In genomic region chr4:134306963-134307362, GRCm38 (mm10) we compare ENCODE assay signal across 12 mouse cellular contexts. TPM values are rescaled to one million over a fixed set of nuclear protein-coding genes. Genes with fewer than 3 reads are reported as not detected.
DNase-seq lines count a peak whose midpoint lies in the region; ATAC-seq and TF ChIP-seq lines count a peak whose summit lies in the region.
"Had no signal": no experiment of that assay in that cellular context is flagged by ENCODE, and none has a peak within 500 bp of the region (broad histone marks: within the 10 kb centered on the region; RNA-seq: fewer than 3 reads in every experiment).

No protein-coding gene starts in this region.

- peaks cover 14 to 27% of the 10 kb centered on the region in 2 experiments for H3K4me1 ChIP-seq in heart, embryonic 14.5 days (ENCODE audit: control insufficient read depth in 2 of 2, insufficient read depth in 2 of 2, low read length in 2 of 2)
- H3K4me1 ChIP-seq in lung, embryonic 15.5 days, result peaks cover 14% of the 10 kb centered on the region
- H3K4me1 ChIP-seq in intestine, postnatal 0 days (replicated peaks; ENCODE audit: control insufficient read depth, insufficient read depth, low read length), result 0 out of 2 replicates have a peak, but pooled peaks cover 5% of the 10 kb centered on the region
- peaks cover 19% of the 10 kb centered on the region for H3K4me1 ChIP-seq in olfactory bulb, adult 2 months (ENCODE audit: control insufficient read depth, insufficient read depth, low read length)

- ATAC-seq in heart, embryonic 14.5 days (ENCODE audit: insufficient number of reproducible peaks, insufficient read depth, low FRiP score, low read depth), result no peak
- no peak; the same call in 1 of the 2 replicates for ATAC-seq in lung, embryonic 15.5 days (ENCODE audit: borderline replicate concordance, extremely low read depth, low FRiP score, low TSS enrichment)
- ATAC-seq in intestine, postnatal 0 days, result no peak; the same call in 1 of the 2 replicates
- no peak for ATAC-seq in megakaryocyte progenitor cell, adult 5-6 weeks (replicated peaks; ENCODE audit: poor library complexity)

- H3K9ac ChIP-seq in heart, embryonic 14.5 days (ENCODE audit: low read length), result no peak overlapping the region
- no peak overlapping the region for H3K9ac ChIP-seq in lung, embryonic 15.5 days
- H3K9ac ChIP-seq in intestine, postnatal 0 days (ENCODE audit: low read depth, low read length), result no peak overlapping the region
- H3K9ac ChIP-seq: neural tube, embryonic 12.5 days had no signal

- no peak for DNase-seq in heart, adult 9 months (ENCODE audit: low spot score in 2 of 2)
- DNase-seq in lung, postnatal 4 days, result no peak
- DNase-seq: cerebellum, adult 11-12 months had no signal

- no peaks in the 10 kb centered on the region for H3K9me3 ChIP-seq in heart, embryonic 14.5 days (ENCODE audit: control insufficient read depth, low read length)
- H3K9me3 ChIP-seq in lung, embryonic 15.5 days, result no peaks in the 10 kb centered on the region
- no peaks in the 10 kb centered on the region for H3K9me3 ChIP-seq in intestine, postnatal 0 days (ENCODE audit: control insufficient read depth)
- H3K9me3 ChIP-seq: hindbrain, embryonic 10.5 days; neural tube, embryonic 12.5 days had no signal

- peak overlapping the region in 1 of 2 experiments; percentile 48; a peak in 1 of 4 replicates for H3K27ac ChIP-seq in heart, embryonic 14.5 days (replicated peaks in 1 of 2; ENCODE audit: control insufficient read depth in 1 of 2, insufficient read depth in 1 of 2, low read depth in 2 of 2, low read length in 2 of 2)
- H3K27ac ChIP-seq in lung, embryonic 15.5 days, result 0 out of 2 replicates have a peak overlapping the region, but pooled peaks have one; percentile 7
- H3K27ac ChIP-seq in intestine, postnatal 0 days (ENCODE audit: low read depth, low read length), result 0 out of 2 replicates have a peak overlapping the region, but pooled peaks have one; percentile 7
- H3K27ac ChIP-seq in olfactory bulb, adult 2 months (ENCODE audit: insufficient read depth, low read depth, low read length), result peak overlapping the region; percentile 86
- H3K27ac ChIP-seq: left cerebral cortex, adult 2 months; neural tube, embryonic 12.5 days had no signal

- 53% methylated on average over 2 of the region's 2 CpGs for WGBS in heart, embryonic 14.5 days
- 20% methylated on average over 2 of the region's 2 CpGs for WGBS in lung, embryonic 15.5 days
- 20% methylated on average over 2 of the region's 2 CpGs for WGBS in intestine, postnatal 0 days
- WGBS in olfactory bulb, adult 2 months, result 53% methylated on average over 2 of the region's 2 CpGs

- no peak for TF ChIP-seq CTCF in intestine, postnatal 0 days (IDR thresholded peaks at IDR 0.05; ENCODE audit: low read depth)
- TF ChIP-seq CTCF in olfactory bulb, adult 2 months (IDR thresholded peaks at IDR 0.05; ENCODE audit: insufficient read depth, low read depth, low read length), result no peak

- H3K27me3 ChIP-seq in heart, embryonic 14.5 days (ENCODE audit: control insufficient read depth, insufficient read depth, low read length), result no peaks in the 10 kb centered on the region
- no peaks in the 10 kb centered on the region for H3K27me3 ChIP-seq in lung, embryonic 15.5 days
- H3K27me3 ChIP-seq in intestine, postnatal 0 days (replicated peaks; ENCODE audit: control insufficient read depth, insufficient read depth, low read length), result no peaks in the 10 kb centered on the region
- H3K27me3 ChIP-seq: neural tube, embryonic 12.5 days had no signal

- no peak overlapping the region for H3K4me3 ChIP-seq in heart, embryonic 14.5 days (ENCODE audit: control insufficient read depth in 1 of 2, insufficient read depth in 1 of 2, low read depth in 1 of 2, low read length in 2 of 2)
- no peak overlapping the region for H3K4me3 ChIP-seq in lung, embryonic 15.5 days
- H3K4me3 ChIP-seq in intestine, postnatal 0 days (ENCODE audit: low read depth, low read length), result no peak overlapping the region
- H3K4me3 ChIP-seq in olfactory bulb, adult 2 months (ENCODE audit: insufficient read depth, low read depth, low read length), result no peak overlapping the region
- H3K4me3 ChIP-seq: hindbrain, embryonic 10.5 days; left cerebral cortex, adult 2 months; neural tube, embryonic 12.5 days had no signal

- peak overlapping the region; percentile 41 for H3K4me2 ChIP-seq in heart, embryonic 14.5 days (ENCODE audit: low read length)
- H3K4me2 ChIP-seq in lung, embryonic 15.5 days, result peak overlapping the region; percentile 29
- peak overlapping the region; percentile 52 for H3K4me2 ChIP-seq in intestine, postnatal 0 days (replicated peaks; ENCODE audit: low read depth)

- no peaks in the 10 kb centered on the region for H3K36me3 ChIP-seq in heart, embryonic 14.5 days (ENCODE audit: control insufficient read depth, insufficient read depth, low read length)
- H3K36me3 ChIP-seq in lung, embryonic 15.5 days, result no peaks in the 10 kb centered on the region
- H3K36me3 ChIP-seq in intestine, postnatal 0 days (ENCODE audit: control insufficient read depth, insufficient read depth), result no peaks in the 10 kb centered on the region
- H3K36me3 ChIP-seq: hindbrain, embryonic 10.5 days; neural tube, embryonic 12.5 days had no signal

- TF ChIP-seq POLR2A in olfactory bulb, adult 2 months (IDR thresholded peaks at IDR 0.05; ENCODE audit: insufficient read depth, low read depth, low read length), result no peak

RNA-seq across cellular contexts. Expression of gene Trim63, which starts 8.0 kb away (rescaled TPM):
- polyA plus RNA-seq in heart, embryonic 14.5 days (2014; fragmentation: Nextera tagmentation; extraction: Ambion mirVana), result 39.4 and 43.2 TPM in 2 replicates
- 3.3 and 4.3 TPM in 2 replicates for polyA plus RNA-seq in lung, embryonic 15.5 days (2015; fragmentation: Nextera tagmentation; extraction: Ambion mirVana)
- 1.4 and 1.7 TPM in 2 replicates for polyA plus RNA-seq in intestine, postnatal 0 days (2015; fragmentation: Nextera tagmentation; extraction: Ambion mirVana)
- polyA plus RNA-seq in olfactory bulb, adult 2 months (2012; ENCODE audit: insufficient read depth, insufficient read length, low replicate concordance, missing spikeins), result not detected in 2 replicates
- total RNA-seq in megakaryocyte progenitor cell, adult 5-6 weeks (2015), result not detected in 2 replicates
- not detected in 2 replicates for total RNA-seq in megakaryocyte progenitor cell, adult 5-6 weeks (2017)
- total RNA-seq: adrenal gland, postnatal 25 days had no signal

RNA-seq across cellular contexts. Expression of gene Pdik1l, which starts 19.3 kb away (rescaled TPM):
- 13.5 and 15.3 TPM in 2 replicates for polyA plus RNA-seq in heart, embryonic 14.5 days (2014; fragmentation: Nextera tagmentation; extraction: Ambion mirVana)
- polyA plus RNA-seq in lung, embryonic 15.5 days (2015; fragmentation: Nextera tagmentation; extraction: Ambion mirVana), result 21.0 and 23.2 TPM in 2 replicates
- 9.2 and 9.6 TPM in 2 replicates for polyA plus RNA-seq in intestine, postnatal 0 days (2015; fragmentation: Nextera tagmentation; extraction: Ambion mirVana)
- polyA plus RNA-seq in olfactory bulb, adult 2 months (2012; ENCODE audit: insufficient read depth, insufficient read length, low replicate concordance, missing spikeins), result not detected in 2 replicates
- 23.4 and 25.9 TPM in 2 replicates for total RNA-seq in megakaryocyte progenitor cell, adult 5-6 weeks (2015)
- 32.7 and 34.0 TPM in 2 replicates for total RNA-seq in megakaryocyte progenitor cell, adult 5-6 weeks (2017)

RNA-seq across cellular contexts. Expression of gene Slc30a2, which starts 36.0 kb away (rescaled TPM):
- 0.08 and 0.11 TPM in 2 replicates for polyA plus RNA-seq in heart, embryonic 14.5 days (2014; fragmentation: Nextera tagmentation; extraction: Ambion mirVana)
- polyA plus RNA-seq in lung, embryonic 15.5 days (2015; fragmentation: Nextera tagmentation; extraction: Ambion mirVana), result 0.26 and 0.43 TPM in 2 replicates
- 15.4 and 39.1 TPM in 2 replicates for polyA plus RNA-seq in intestine, postnatal 0 days (2015; fragmentation: Nextera tagmentation; extraction: Ambion mirVana)
- polyA plus RNA-seq in olfactory bulb, adult 2 months (2012; ENCODE audit: insufficient read depth, insufficient read length, low replicate concordance, missing spikeins), result not detected in 2 replicates
- total RNA-seq in megakaryocyte progenitor cell, adult 5-6 weeks (2015), result 0.07 and 0.15 TPM in 2 replicates
- not detected in 2 replicates for total RNA-seq in megakaryocyte progenitor cell, adult 5-6 weeks (2017)
- total RNA-seq: left cerebral cortex, adult 2 months had no signal
- polyA plus RNA-seq: neural tube, embryonic 12.5 days had no signal

RNA-seq across cellular contexts. Expression of gene Grrp1, which starts 53.1 kb away (rescaled TPM):
- 4.4 and 6.2 TPM in 2 replicates for polyA plus RNA-seq in heart, embryonic 14.5 days (2014; fragmentation: Nextera tagmentation; extraction: Ambion mirVana)
- polyA plus RNA-seq in lung, embryonic 15.5 days (2015; fragmentation: Nextera tagmentation; extraction: Ambion mirVana), result 11.0 and 12.5 TPM in 2 replicates
- 6.8 and 7.6 TPM in 2 replicates for polyA plus RNA-seq in intestine, postnatal 0 days (2015; fragmentation: Nextera tagmentation; extraction: Ambion mirVana)
- polyA plus RNA-seq in olfactory bulb, adult 2 months (2012; ENCODE audit: insufficient read depth, insufficient read length, low replicate concordance, missing spikeins), result not detected in 2 replicates
- total RNA-seq in megakaryocyte progenitor cell, adult 5-6 weeks (2015), result not detected in 2 replicates
- not detected in 2 replicates for total RNA-seq in megakaryocyte progenitor cell, adult 5-6 weeks (2017)

Comparison
In these comparisons a context has a peak if more than half of its experiments do, and no peak if none do; other contexts are left out.
1. RNA of gene Pdik1l, which starts 19.3 kb away (polyA plus RNA-seq): 21.0 to 23.2 TPM in lung, embryonic 15.5 days, 13.5 to 15.3 TPM in heart, embryonic 14.5 days and 9.2 to 9.6 TPM in intestine, postnatal 0 days; not detected in olfactory bulb, adult 2 months; every median in the first group is over 10 times any median in the second.
2. RNA of gene Slc30a2, which starts 36.0 kb away (polyA plus RNA-seq): 15.4 to 39.1 TPM in intestine, postnatal 0 days; 0.26 to 0.43 TPM in lung, embryonic 15.5 days, 0.08 to 0.11 TPM in heart, embryonic 14.5 days and not detected in olfactory bulb, adult 2 months; every median in the first group is over 10 times any median in the second.
3. Peak in every context shown above with its lines, with median percentiles within 50 percentile points of each other: H3K4me2 ChIP-seq.